Mouse (Mus musculus) megakaryocyte progenitor cell, adult 5-6 weeks (primary cell): ENCODE results near the gene Gm21972. TPM values are rescaled to one million over a fixed set of nuclear protein-coding genes. Genes with fewer than 3 reads are reported as not detected.

Source experiments
- total RNA-seq, 2 experiments: library from RNA; stranded (forward) in 1 of 2; stranded (reverse) in 1 of 2; fragments of 157-497, 149-512 nt in 1 of 2; fragments of 200-1000 nt in 1 of 2; gene quantifications; 2 replicates each; pipeline versions ENCODE4 v1.2.3 to v1.2.4; 2015 to 2017

The Gm21972 gene
- total RNA-seq, 2 experiments from 2014 or later, result 10.6 TPM; not detected in 1

Other genes with a start within 250 kb of the Gm21972 start
- gene Itm2c, start 239.4 kb upstream of the Gm21972 start, total RNA-seq (2015), result 28.7 and 33.0 TPM in 2 replicates
- 71.1 and 71.3 TPM in 2 replicates for gene Itm2c, start 239.4 kb upstream of the Gm21972 start, total RNA-seq (2017)
- 0.07 TPM in 1 of 2 replicates, not detected in the other for gene 4933407L21Rik, start 205.2 kb upstream of the Gm21972 start, total RNA-seq (2015)
- not detected in 2 replicates for gene 4933407L21Rik, start 205.2 kb upstream of the Gm21972 start, total RNA-seq (2017)
- not detected in 2 replicates for gene Gpr55, start 172.6 kb upstream of the Gm21972 start, total RNA-seq (2015)
- not detected in 2 replicates for gene Gpr55, start 172.6 kb upstream of the Gm21972 start, total RNA-seq (2017)
- not detected in 2 replicates for gene Spata3, start 116.8 kb upstream of the Gm21972 start, total RNA-seq (2015)
- not detected in 2 replicates for gene Spata3, start 116.8 kb upstream of the Gm21972 start, total RNA-seq (2017)
- not detected in 2 replicates for gene 2810459M11Rik, start 87.8 kb upstream of the Gm21972 start, total RNA-seq (2015)
- not detected in 2 replicates for gene 2810459M11Rik, start 87.8 kb upstream of the Gm21972 start, total RNA-seq (2017)
- 94.8 and 129 TPM in 2 replicates for gene Psmd1, start 69.2 kb upstream of the Gm21972 start, total RNA-seq (2015)
- 156 and 166 TPM in 2 replicates for gene Psmd1, start 69.2 kb upstream of the Gm21972 start, total RNA-seq (2017)
- gene Htr2b, start 21.7 kb upstream of the Gm21972 start, total RNA-seq (2015), result not detected in 2 replicates
- not detected in 2 replicates for gene Htr2b, start 21.7 kb upstream of the Gm21972 start, total RNA-seq (2017)
- 3.2 and 5.0 TPM in 2 replicates for gene Armc9, start 21.1 kb downstream of the Gm21972 start, total RNA-seq (2015)
- 5.8 and 11.5 TPM in 2 replicates for gene Armc9, start 21.1 kb downstream of the Gm21972 start, total RNA-seq (2017)
- gene B3gnt7, start 169.2 kb downstream of the Gm21972 start, total RNA-seq (2015), result 0.90 and 1.1 TPM in 2 replicates
- 0.47 and 0.83 TPM in 2 replicates for gene B3gnt7, start 169.2 kb downstream of the Gm21972 start, total RNA-seq (2017)
- gene Ncl, start 225.8 kb downstream of the Gm21972 start, total RNA-seq (2015), result 728 and 799 TPM in 2 replicates
- 665 and 1,023 TPM in 2 replicates for gene Ncl, start 225.8 kb downstream of the Gm21972 start, total RNA-seq (2017)